Mouse (Mus musculus) hindlimb bud, embryonic 11.5 days (tissue): ENCODE measurements at regions not wholly inside any gene's neighbourhood (a gene's known extent, or its start where the extent isn't known, plus 50 kb on each side); places are given as distances from the start of the nearest gene placed in this dataset.
"Not testable (repeated sequence)": the region's sequence is repeated elsewhere in the genome, so short reads cannot be mapped to it uniquely, and the experiment has no call there.

Experiments used
- DNase-seq: peaks from one replicate; pipeline ENCODE4 v3.0.0-alpha.2; 2012; ENCODE audit warnings: low read depth, low spot score; ENCODE audit errors: extremely low spot score

- DNase-seq, result no peak
Observed at GRCm38 (mm10) chr12:15146398-15146797, 670.3 kb downstream of the Trib2 start.

- DNase-seq, result no peak
Observed at GRCm38 (mm10) chr12:15137039-15137438, 679.7 kb downstream of the Trib2 start.

- no peak for DNase-seq
Observed at GRCm38 (mm10) chr12:15124179-15124578, 692.5 kb downstream of the Trib2 start.

GRCm38 (mm10) chr12:15122586-15123212 lies 694.0 kb downstream of the Trib2 start:
- DNase-seq, result no peak

- no peak for DNase-seq
Observed at GRCm38 (mm10) chr12:15115556-15115955, 701.2 kb downstream of the Trib2 start.

- no peak for DNase-seq
Observed at GRCm38 (mm10) chr12:15114793-15115192, 701.9 kb downstream of the Trib2 start.

GRCm38 (mm10) chr12:15111049-15111448 lies 705.7 kb downstream of the Trib2 start:
- no peak for DNase-seq

GRCm38 (mm10) chr12:15104876-15105275 lies 711.8 kb downstream of the Trib2 start:
- DNase-seq, result no peak

GRCm38 (mm10) chr12:15078615-15079014 lies 738.1 kb downstream of the Trib2 start:
- DNase-seq, result no peak

GRCm38 (mm10) chr12:15064351-15064750 lies 752.4 kb downstream of the Trib2 start:
- DNase-seq, result no peak

- DNase-seq, result no peak
Observed at GRCm38 (mm10) chr12:15051387-15051786, 765.3 kb downstream of the Trib2 start.

GRCm38 (mm10) chr12:15043264-15043663 lies 773.5 kb downstream of the Trib2 start:
- DNase-seq, result no peak

GRCm38 (mm10) chr12:15011091-15011490 lies 805.6 kb downstream of the Trib2 start:
- no peak for DNase-seq

GRCm38 (mm10) chr12:15002401-15002800 lies 814.3 kb downstream of the Trib2 start:
- not testable (repeated sequence) for DNase-seq
